Mouse (Mus musculus) liver, embryonic 14.5 days (tissue): ENCODE measurements around the gene Nlgn2.

Experiments used
- CTCF ChIP-seq: IDR thresholded peaks from 2 replicates; pipeline ENCODE4 v1.5.1; 2016; ENCODE audit warnings: antibody characterized with exemption, low read depth, control low read depth
- EP300 ChIP-seq: IDR thresholded peaks from 2 replicates; pipeline ENCODE4 v1.6.1; 2016; ENCODE audit warnings: antibody characterized with exemption, low read depth

GRCm38 (mm10) chr11:69778985-69779384, 58.6 kb downstream of the Nlgn2 start:
- TF ChIP-seq EP300 (no peak), CTCF (no peak)
